Mouse (Mus musculus) C2C12 (cell line): ENCODE data around the gene Gm49673.
"Not testable (repeated sequence)": the region's sequence is repeated elsewhere in the genome, so short reads cannot be mapped to it uniquely, and the experiment has no call there.

Experiments
- CTCF ChIP-seq: IDR thresholded peaks from one replicate; pipeline ENCODE4 v1.5.1; 2011; ENCODE audit not compliant: control insufficient read depth, insufficient read depth, insufficient read length
- FOSL1 ChIP-seq: IDR thresholded peaks from one replicate; pipeline ENCODE4 v1.8.0; 2011; ENCODE audit warnings: mild to moderate bottlenecking, low read length; ENCODE audit not compliant: poor library complexity, insufficient read depth, severe bottlenecking
- MAX ChIP-seq: IDR thresholded peaks from one replicate; pipeline ENCODE4 v1.6.1; 2011; ENCODE audit warnings: mild to moderate bottlenecking, control low read depth

DNA sequence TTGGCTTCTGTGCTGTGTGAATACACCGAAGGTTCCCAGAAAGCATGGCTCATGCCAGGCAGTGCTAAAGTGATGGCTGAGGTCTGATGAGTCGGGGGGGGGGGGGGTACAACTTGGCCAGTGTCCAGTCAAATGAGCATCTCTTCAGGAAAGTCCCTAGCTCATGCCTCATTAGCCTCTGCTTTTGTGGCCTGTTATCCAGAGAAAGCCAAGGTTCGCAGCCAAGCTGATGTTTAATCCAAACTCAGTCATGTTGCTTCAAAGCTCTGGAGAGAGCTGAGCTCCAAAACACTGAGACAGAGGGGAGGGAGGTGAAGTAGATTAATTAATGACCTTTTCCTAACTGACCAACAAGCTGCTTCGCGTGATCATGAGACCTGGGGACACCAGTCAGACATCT lies 51.9 kb downstream of the Gm49673 start:
- not testable (repeated sequence) for TF ChIP-seq CTCF, MAX, FOSL1
